Mouse (Mus musculus) stomach, postnatal 0 days (tissue): ENCODE measurements around the gene Unc80. TPM values are rescaled to one million over a fixed set of nuclear protein-coding genes. Genes with fewer than 3 reads are reported as not detected.

Experiments used
- ATAC-seq: fragments of 200-750 bp; cut with Nextera tagmentation; 2 replicates; pipeline ENCODE4 v1.8.0; 2017; ENCODE audit not compliant: low FRiP score, low TSS enrichment
- DNase-seq: peaks from one replicate; pipeline ENCODE4 v3.0.0-alpha.2; 2016; ENCODE audit warnings: low spot score
- H3K27ac ChIP-seq: fragments of 300-500 bp; sonication (generic); replicated peaks from 2 replicates; pipeline ENCODE4 v1.5.1; 2014; ENCODE audit warnings: mild to moderate bottlenecking, control low read depth
- H3K27me3 ChIP-seq: fragments of 300-500 bp; sonication (generic); 2 replicates; pipeline ENCODE4 v1.6.1; 2014; ENCODE audit warnings: low read length; ENCODE audit not compliant: control insufficient read depth, insufficient read depth
- H3K36me3 ChIP-seq: fragments of 300-500 bp; sonication (generic); 2 replicates; pipeline ENCODE4 v1.6.1; 2014; ENCODE audit warnings: low read length, mixed read lengths; ENCODE audit not compliant: control insufficient read depth, insufficient read depth
- H3K4me1 ChIP-seq: fragments of 300-500 bp; sonication (generic); replicated peaks from 2 replicates; pipeline ENCODE4 v1.6.1; 2014; ENCODE audit warnings: antibody characterized with exemption; ENCODE audit not compliant: control insufficient read depth, insufficient read depth
- H3K4me2 ChIP-seq: fragments of 300-500 bp; sonication (generic); replicated peaks from 2 replicates; pipeline ENCODE4 v1.6.1; 2014; ENCODE audit warnings: low read depth, mild to moderate bottlenecking, control low read depth, moderate library complexity
- H3K4me3 ChIP-seq: fragments of 300-500 bp; sonication (generic); 2 replicates; pipeline ENCODE4 v1.5.1; 2014; ENCODE audit warnings: low read depth, low read length, control low read depth
- H3K9ac ChIP-seq: fragments of 300-500 bp; sonication (generic); 2 replicates; pipeline ENCODE4 v1.6.1; 2014; ENCODE audit warnings: mild to moderate bottlenecking, low read length, control low read depth, mixed read lengths
- H3K9me3 ChIP-seq: fragments of 300-500 bp; sonication (generic); 2 replicates; pipeline ENCODE4 v1.6.1; 2016; ENCODE audit warnings: low read length; ENCODE audit not compliant: control insufficient read depth
- CTCF ChIP-seq: IDR thresholded peaks from 2 replicates; pipeline ENCODE4 v1.5.1; 2016; ENCODE audit warnings: antibody characterized with exemption, low read depth, mild to moderate bottlenecking, moderate library complexity
- EP300 ChIP-seq: optimal IDR thresholded peaks from 2 replicates; pipeline ENCODE3; 2016; ENCODE audit warnings: antibody characterized with exemption
- WGBS: fragments of 180-500 bp; shearing (Covaris S2); extraction: QIAGEN DNeasy Blood & Tissue Kit; methylation state at CpG from one replicate; pipeline ENCODE4 v1.1.7; 2014; 5-methylcytosine and 5-hydroxymethylcytosine counted together
- polyA plus RNA-seq: library from polyadenylated mRNA; unstranded; fragments of >200 nt; fragmentation: Nextera tagmentation; extraction: Ambion mirVana; gene quantifications from 2 replicates; pipeline ENCODE4 v1.2.1, GENCODE M21; 2015

The Unc80 gene
- polyA plus RNA-seq, 1 experiment from 2014 or later: 0.16 TPM

- no peak for ATAC-seq
- 84% methylated on average over 4 of the region's 4 CpGs for WGBS
- H3K27me3 ChIP-seq: no peaks in the 10 kb centered on the region
- DNase-seq: no peak
- H3K9ac ChIP-seq: no peak overlapping the region
- TF ChIP-seq CTCF (no peak), EP300 (no peak)
- H3K4me2 ChIP-seq: no peak overlapping the region
- no peaks in the 10 kb centered on the region for H3K9me3 ChIP-seq
- no peaks in the 10 kb centered on the region; the same call in 1 of the 2 replicates for H3K4me1 ChIP-seq
- H3K36me3 ChIP-seq: peaks cover 2% of the 10 kb centered on the region; the same call in 1 of the 2 replicates
- no peak overlapping the region for H3K27ac ChIP-seq
- no peak overlapping the region for H3K4me3 ChIP-seq
Observed at GRCm38 (mm10) chr1:66702623-66703345, 234.6 kb downstream of the Unc80 start.

- no peaks in the 10 kb centered on the region for H3K9me3 ChIP-seq
- H3K27ac ChIP-seq: no peak overlapping the region
- no peaks in the 10 kb centered on the region for H3K27me3 ChIP-seq
- TF ChIP-seq EP300 (no peak), CTCF (no peak)
- H3K4me2 ChIP-seq: no peak overlapping the region
- no peak overlapping the region for H3K9ac ChIP-seq
- ATAC-seq (no peak), DNase-seq (peak; percentile 16)
- H3K4me3 ChIP-seq: no peak overlapping the region
- H3K4me1 ChIP-seq: no peaks in the 10 kb centered on the region; the same call in 1 of the 2 replicates
- WGBS: 48% methylated on average over 6 of the region's 6 CpGs
- H3K36me3 ChIP-seq: peaks cover 2% of the 10 kb centered on the region; the same call in 1 of the 2 replicates
Observed at GRCm38 (mm10) chr1:66704523-66704922, 236.4 kb downstream of the Unc80 start.

- H3K9me3 ChIP-seq: no peaks in the 10 kb centered on the region
- ATAC-seq: no peak
- no peak for TF ChIP-seq CTCF
- H3K4me1 ChIP-seq: no peaks in the 10 kb centered on the region
- H3K27me3 ChIP-seq: no peaks in the 10 kb centered on the region
- H3K9ac ChIP-seq: no peak overlapping the region
- H3K36me3 ChIP-seq: no peaks in the 10 kb centered on the region; the same call in 1 of the 2 replicates
- H3K4me2 ChIP-seq: no peak overlapping the region
- no peak overlapping the region for H3K27ac ChIP-seq
- 92% methylated on average over 3 of the region's 3 CpGs for WGBS
- DNase-seq: no peak
- no peak overlapping the region for H3K4me3 ChIP-seq
Observed at GRCm38 (mm10) chr1:66712859-66713258, 244.7 kb downstream of the Unc80 start.

GRCm38 (mm10) chr1:66730581-66730980 is 262.4 kb downstream of the Unc80 start:
- H3K4me1 ChIP-seq: no peaks in the 10 kb centered on the region
- H3K27ac ChIP-seq: no peak overlapping the region
- ATAC-seq (no peak), DNase-seq (no peak)
- WGBS: 60% methylated on average over 1 of the region's 1 CpGs
- H3K4me3 ChIP-seq: no peak overlapping the region
- no peaks in the 10 kb centered on the region for H3K36me3 ChIP-seq
- H3K4me2 ChIP-seq: no peak overlapping the region
- no peaks in the 10 kb centered on the region for H3K27me3 ChIP-seq
- H3K9me3 ChIP-seq: no peaks in the 10 kb centered on the region
- H3K9ac ChIP-seq: no peak overlapping the region
- TF ChIP-seq CTCF: no peak
- no peak for TF ChIP-seq EP300

Other genes starting within 250 kb of the Unc80 start
- 30.8 and 31.5 TPM in 2 replicates for gene Rpe, start 232.5 kb downstream of the Unc80 start, polyA plus RNA-seq